Mouse (Mus musculus): ENCODE measurements around the gene Apoc3. TPM values are rescaled to one million over a fixed set of nuclear protein-coding genes. Genes with fewer than 3 reads are reported as not detected.

Gene Apoc3
- total and polyA plus RNA-seq, 3 experiments = not detected

DNA sequence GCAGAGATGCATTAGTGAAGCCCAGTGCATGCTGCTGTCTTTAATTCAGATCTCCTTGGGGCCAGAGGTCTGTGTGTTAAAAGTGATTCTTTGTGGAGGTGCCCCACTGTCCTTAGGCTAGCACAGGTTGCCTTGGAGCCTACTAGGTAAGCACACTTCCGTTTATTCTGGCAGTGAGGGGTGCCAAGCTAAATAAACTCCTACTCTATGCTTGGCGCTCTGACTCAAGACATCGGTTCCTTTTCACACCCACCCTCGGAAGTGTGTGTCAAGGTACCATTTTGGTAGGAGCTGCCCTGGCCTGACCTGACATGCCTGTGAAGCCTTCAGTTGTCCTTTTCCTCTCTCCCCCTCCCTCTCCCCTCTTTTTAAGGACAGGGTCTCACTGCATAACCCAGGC lies 21.2 kb downstream of the Apoc3 start:
- DNase-seq (ENCODE audit: extremely low read depth) = no peak
- no peaks in the 10 kb centered on the region for H3K4me1 ChIP-seq (ENCODE audit: control insufficient read depth in 1 of 2, insufficient read depth in 2 of 2)
- H3K79me2 ChIP-seq (replicated peaks; ENCODE audit: control insufficient read depth, extremely low read depth, insufficient read depth, poor library complexity, severe bottlenecking) = no peaks in the 10 kb centered on the region
- no peaks in the 10 kb centered on the region for H3K9me3 ChIP-seq (replicated peaks; ENCODE audit: low read length)
- in situ Hi-C loops (cut with MboI; ENCODE audit: low pct_ligation_motif_present, low pct_unique_long_range_greater_than_20kb, low sequenced_read_pairs) = no loop called here
- H3K4me3 ChIP-seq (replicated peaks in 1 of 3; ENCODE audit: low read depth in 2 of 3, low read length in 2 of 3, poor library complexity in 1 of 3) = no peak overlapping the region
- peaks cover 67 to 94% of the 10 kb centered on the region in 2 experiments for H3K36me3 ChIP-seq (replicated peaks in 1 of 2; ENCODE audit: control insufficient read depth in 1 of 2, insufficient read depth in 1 of 2, low read length in 1 of 2)
- no peak overlapping the region for H3K27ac ChIP-seq (ENCODE audit: insufficient read depth, low read depth)
- H3K4me2 ChIP-seq (ENCODE audit: insufficient read depth, low read depth, poor library complexity, severe bottlenecking) = no peak overlapping the region
- dilution Hi-C loops (cut with MboI; ENCODE audit: extremely low pct_ligation_motif_present, extremely low pct_unique_long_range_greater_than_20kb, low sequenced_read_pairs) = no loop called here
- H3K9ac ChIP-seq (ENCODE audit: insufficient read depth, low read depth) = no peak overlapping the region
- no peaks in the 10 kb centered on the region for H3K27me3 ChIP-seq (replicated peaks)
- TF ChIP-seq RCOR1 (conservative IDR thresholded peaks at IDR 0.05; ENCODE audit: low read depth, low read length) = no peak
- TF ChIP-seq ZMIZ1 (IDR thresholded peaks at IDR 0.05; ENCODE audit: low read depth, low read length) = no peak
- TF ChIP-seq MAZ (IDR thresholded peaks at IDR 0.05; ENCODE audit: low read depth, low read length) = no peak
- TF ChIP-seq EP300 (IDR thresholded peaks at IDR 0.05; ENCODE audit: low read length) = no peak

DNA sequence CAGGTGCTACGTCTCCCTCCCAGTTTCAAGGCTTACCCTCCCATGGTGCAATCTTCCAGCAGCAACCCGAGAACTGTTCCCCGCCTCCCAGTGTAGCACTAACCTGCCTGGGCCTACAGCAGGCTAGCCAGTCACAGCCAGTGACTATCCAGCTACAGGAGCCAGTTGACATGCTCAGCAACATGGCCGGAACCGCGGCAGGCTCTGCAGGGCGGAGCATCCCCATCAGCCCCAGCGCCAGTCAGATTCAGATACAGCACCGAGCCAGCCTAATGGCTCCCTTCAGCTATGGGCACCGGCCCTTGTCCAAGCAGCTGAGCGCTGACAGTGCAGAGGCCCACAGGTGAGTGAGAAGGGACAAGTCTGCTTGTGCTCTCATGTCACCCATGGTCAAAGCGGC lies 25.0 kb downstream of the Apoc3 start:
- Histone ChIP-seq H3K36me3 (replicated peaks in 1 of 2; ENCODE audit: control insufficient read depth in 1 of 2, insufficient read depth in 1 of 2, low read length in 1 of 2) (peaks cover 87 to 97% of the 10 kb centered on the region in 2 experiments), H3K79me2 (replicated peaks; ENCODE audit: control insufficient read depth, extremely low read depth, insufficient read depth, poor library complexity, severe bottlenecking) (no peaks in the 10 kb centered on the region), H3K4me3 (replicated peaks in 1 of 3; ENCODE audit: low read depth in 2 of 3, low read length in 2 of 3, poor library complexity in 1 of 3) (no peak overlapping the region), H3K27me3 (replicated peaks) (no peaks in the 10 kb centered on the region), H3K27ac (ENCODE audit: insufficient read depth, low read depth) (no peak overlapping the region), H3K9me3 (replicated peaks; ENCODE audit: low read length) (no peaks in the 10 kb centered on the region), H3K9ac (ENCODE audit: insufficient read depth, low read depth) (no peak overlapping the region), H3K4me2 (ENCODE audit: insufficient read depth, low read depth, poor library complexity, severe bottlenecking) (no peak overlapping the region), H3K4me1 (ENCODE audit: control insufficient read depth in 1 of 2, insufficient read depth in 2 of 2) (no peaks in the 10 kb centered on the region)
- dilution Hi-C loops (cut with MboI; ENCODE audit: extremely low pct_ligation_motif_present, extremely low pct_unique_long_range_greater_than_20kb, low sequenced_read_pairs) = no loop called here
- no peak for DNase-seq (ENCODE audit: extremely low read depth)
- no peak for TF ChIP-seq RCOR1 (conservative IDR thresholded peaks at IDR 0.05; ENCODE audit: low read depth, low read length)
- no peak for TF ChIP-seq GABPA (IDR thresholded peaks at IDR 0.05; ENCODE audit: insufficient replicate concordance, low read depth, low read length)
- no peak for TF ChIP-seq IRF4 (IDR thresholded peaks at IDR 0.05; ENCODE audit: low read depth, low read length)
- no peak for TF ChIP-seq NRF1 (IDR thresholded peaks at IDR 0.05; ENCODE audit: low read depth, low read length)
- no peak for TF ChIP-seq USF1 (IDR thresholded peaks at IDR 0.05; ENCODE audit: low read depth, low read length)
- no peak for TF ChIP-seq E2F4 (IDR thresholded peaks at IDR 0.05; ENCODE audit: insufficient replicate concordance, low read depth, low read length)
- no peak for TF ChIP-seq CHD2 (IDR thresholded peaks at IDR 0.05; ENCODE audit: low read length)
- no peak for TF ChIP-seq BHLHE40 (IDR thresholded peaks at IDR 0.05; ENCODE audit: low read depth, low read length)
- TF ChIP-seq MYC (IDR thresholded peaks at IDR 0.05; ENCODE audit: low read depth, low read length) = no peak
- TF ChIP-seq JUN (IDR thresholded peaks at IDR 0.05; ENCODE audit: insufficient read depth, low read depth, low read length) = no peak
- TF ChIP-seq UBTF (IDR thresholded peaks at IDR 0.05; ENCODE audit: low read depth, low read length) = no peak
- TF ChIP-seq MAX (IDR thresholded peaks at IDR 0.05; ENCODE audit: low read length) = no peak
- in situ Hi-C loops (cut with MboI; ENCODE audit: low pct_ligation_motif_present, low pct_unique_long_range_greater_than_20kb, low sequenced_read_pairs) = no loop called here

All from CH12.LX (cell line).